Mouse (Mus musculus) monocyte, adult 5-6 weeks (primary cell): ENCODE data around the gene Serpinf1. TPM values are rescaled to one million over a fixed set of nuclear protein-coding genes. Genes with fewer than 3 reads are reported as not detected.

Experiments used
- ATAC-seq: fragments of 153-309, 156-312 bp; replicated peaks from 2 replicates; pipeline ENCODE4 v1.8.0; 2017; ENCODE audit warnings: mild to moderate bottlenecking; ENCODE audit not compliant: low TSS enrichment, insufficient number of reproducible peaks, severe bottlenecking, poor library complexity, low FRiP score
- total RNA-seq: library from RNA; stranded (forward); fragments of 200-1000, 200-491, 200-594 nt; gene quantifications from 3 replicates; pipeline ENCODE4 v1.2.3, GENCODE M21; 2017

Gene Serpinf1
- total RNA-seq, 1 experiment from 2014 or later, result not detected

DNA sequence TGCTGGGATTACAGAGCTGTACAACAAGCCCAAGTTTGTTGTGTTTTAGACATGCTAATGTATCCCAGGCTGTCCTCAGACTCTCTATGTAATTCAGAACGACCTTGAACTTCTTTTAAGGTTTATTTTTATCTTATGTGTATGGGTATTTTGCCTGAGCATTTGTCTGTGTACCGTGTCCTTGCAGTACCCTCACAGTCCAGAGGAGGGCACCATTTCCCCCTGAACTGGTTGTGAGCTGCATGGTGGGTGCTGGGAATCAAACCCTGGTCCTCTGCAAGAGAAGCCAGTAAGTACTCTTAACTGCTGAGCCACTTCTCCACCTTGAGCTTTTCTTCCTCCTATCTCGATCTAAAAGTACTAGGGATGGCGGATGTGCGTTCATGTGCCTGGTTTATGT is 11.6 kb upstream of the Serpinf1 start:
- ATAC-seq, result no peak

DNA sequence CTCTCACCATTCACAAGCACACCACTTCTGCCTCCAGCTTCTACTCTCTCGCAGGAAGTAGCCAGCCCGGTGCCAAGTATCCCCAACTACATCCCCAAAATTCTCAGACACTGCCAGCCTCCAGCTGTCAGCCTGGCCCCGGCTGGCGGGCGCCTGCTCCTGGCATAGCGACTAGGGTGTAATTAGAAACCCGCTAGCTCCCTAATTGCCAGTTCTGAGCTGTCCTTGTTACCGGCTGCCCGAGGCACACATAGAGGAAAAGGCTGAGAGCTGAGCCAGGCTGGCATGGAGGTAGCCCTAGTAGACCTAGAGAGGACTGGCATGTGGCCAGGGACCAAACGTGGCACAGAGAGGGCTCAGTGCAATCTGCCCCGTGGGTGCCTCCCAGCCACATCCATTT is 8.8 kb upstream of the Serpinf1 start:
- ATAC-seq, result no peak

DNA sequence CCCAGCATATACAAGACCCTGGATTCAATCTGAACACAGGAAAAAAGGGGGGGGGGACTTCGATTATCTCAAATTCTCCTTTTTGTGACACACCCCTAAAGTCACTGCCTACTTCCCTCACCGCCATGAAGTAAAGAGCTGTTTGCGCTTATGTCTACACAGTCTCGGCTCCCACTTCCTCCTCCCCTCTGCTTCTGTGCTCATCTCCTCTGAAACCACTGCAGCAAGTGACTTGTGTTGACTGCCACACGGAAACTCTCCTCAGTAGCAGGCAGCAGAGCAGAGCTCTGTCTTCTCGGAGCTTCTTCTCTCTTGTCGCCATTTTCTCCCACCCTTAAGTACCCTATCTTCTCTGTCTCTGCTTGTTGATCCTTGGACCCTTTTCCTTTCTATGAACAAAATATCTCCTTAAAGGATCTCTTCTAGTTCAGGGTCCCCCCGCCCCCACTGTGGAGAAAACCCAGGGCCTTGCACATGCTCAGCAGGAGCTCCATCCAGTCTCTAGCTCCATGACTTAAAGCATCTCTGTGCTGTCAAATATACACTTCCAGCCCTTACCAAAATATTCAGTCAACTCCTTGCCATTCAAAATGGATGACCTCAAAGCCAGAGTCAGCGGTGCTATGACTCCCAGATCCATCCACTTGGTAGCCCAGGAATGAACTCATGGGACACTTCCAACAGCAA is 6.7 kb upstream of the Serpinf1 start:
- ATAC-seq, result peak; percentile 96

DNA sequence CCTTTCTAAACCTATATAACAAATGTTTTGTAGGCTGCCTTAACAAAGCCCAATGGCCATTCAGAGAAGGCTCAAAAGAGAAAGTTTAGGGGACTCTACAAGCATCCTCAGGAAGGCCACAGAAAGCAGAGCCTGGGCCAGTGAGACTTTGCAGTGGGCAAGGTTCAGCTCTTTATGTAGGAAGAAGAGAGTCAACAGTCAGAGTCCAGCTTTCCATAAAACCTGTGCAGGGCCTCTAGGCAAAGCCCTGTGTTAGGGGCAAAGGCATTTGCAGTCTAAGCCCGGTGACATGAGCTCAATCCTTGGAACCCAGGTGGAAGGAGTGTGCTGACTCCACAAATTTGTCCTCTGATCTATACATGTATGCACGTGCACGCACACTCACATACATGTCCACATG is 2.0 kb upstream of the Serpinf1 start:
- no peak for ATAC-seq

DNA sequence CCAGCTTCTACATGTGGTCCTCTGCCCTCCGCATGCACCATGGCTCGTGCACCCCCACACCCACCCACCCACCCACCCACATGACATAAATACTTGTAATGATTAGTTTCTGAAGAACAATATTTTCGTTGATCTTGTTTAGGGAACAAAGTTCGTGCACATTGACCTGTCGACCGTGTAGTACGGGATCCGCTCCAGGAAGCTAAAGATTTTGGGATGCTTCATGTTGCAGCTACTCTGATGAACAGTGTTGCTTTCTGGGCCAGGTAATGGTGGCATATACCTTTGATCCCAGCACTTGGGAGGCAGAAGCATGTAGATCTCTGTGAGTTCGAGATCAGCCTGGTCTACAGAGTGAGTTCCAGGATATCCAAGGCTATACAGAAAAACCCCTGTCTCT is 1.5 kb upstream of the Serpinf1 start:
- ATAC-seq, result no peak

DNA sequence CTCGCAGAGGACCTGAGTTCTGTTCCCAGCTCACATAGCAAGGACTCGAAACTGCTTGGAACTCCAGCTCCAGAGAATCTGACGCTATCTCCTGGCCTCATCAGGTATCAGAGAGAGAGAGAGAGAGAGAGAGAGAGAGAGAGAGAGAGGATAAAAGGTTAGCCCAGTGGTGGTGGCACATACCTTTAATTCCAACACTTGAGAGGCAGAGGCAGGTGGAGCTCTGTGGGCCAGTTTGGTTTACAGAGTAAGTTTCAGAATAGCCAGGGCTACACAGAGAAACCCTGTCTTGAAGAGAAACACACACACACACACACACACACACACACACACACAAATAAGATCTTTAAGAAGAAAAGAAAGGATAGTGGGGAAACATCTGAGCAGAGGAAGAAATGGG is 590 bp upstream of the Serpinf1 start:
- ATAC-seq, result no peak

DNA sequence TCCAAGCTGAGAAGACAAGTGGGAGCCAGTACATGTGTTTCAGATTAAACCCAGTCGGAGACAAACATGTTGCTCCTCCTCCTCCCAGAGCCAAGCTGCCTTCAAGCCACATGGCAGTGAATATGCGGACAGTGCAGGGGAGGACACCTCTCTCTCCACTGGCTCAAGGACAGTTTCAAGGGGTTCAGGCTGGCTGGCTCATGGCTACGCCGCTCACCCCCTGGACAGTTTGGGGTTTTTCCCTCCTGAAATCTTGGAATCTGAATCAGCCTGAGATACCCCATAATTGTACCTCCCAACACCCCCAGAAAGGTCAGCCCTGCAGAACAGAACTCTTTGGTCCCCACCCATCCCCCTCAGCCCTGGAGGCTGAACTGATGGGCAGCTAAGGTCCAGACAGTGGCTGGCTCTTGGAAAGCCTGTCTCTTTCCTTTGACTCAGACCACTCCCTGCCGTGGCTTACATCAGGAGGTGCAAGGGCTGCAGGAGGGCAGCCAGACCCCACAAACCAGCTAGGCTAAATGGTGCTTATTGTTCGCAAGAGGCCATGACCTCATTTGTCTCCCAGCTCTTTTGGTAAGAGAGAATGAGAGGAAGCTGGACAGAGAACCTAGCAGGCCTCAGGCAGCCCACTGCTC is 1.0 kb downstream of the Serpinf1 start:
- no peak for ATAC-seq

DNA sequence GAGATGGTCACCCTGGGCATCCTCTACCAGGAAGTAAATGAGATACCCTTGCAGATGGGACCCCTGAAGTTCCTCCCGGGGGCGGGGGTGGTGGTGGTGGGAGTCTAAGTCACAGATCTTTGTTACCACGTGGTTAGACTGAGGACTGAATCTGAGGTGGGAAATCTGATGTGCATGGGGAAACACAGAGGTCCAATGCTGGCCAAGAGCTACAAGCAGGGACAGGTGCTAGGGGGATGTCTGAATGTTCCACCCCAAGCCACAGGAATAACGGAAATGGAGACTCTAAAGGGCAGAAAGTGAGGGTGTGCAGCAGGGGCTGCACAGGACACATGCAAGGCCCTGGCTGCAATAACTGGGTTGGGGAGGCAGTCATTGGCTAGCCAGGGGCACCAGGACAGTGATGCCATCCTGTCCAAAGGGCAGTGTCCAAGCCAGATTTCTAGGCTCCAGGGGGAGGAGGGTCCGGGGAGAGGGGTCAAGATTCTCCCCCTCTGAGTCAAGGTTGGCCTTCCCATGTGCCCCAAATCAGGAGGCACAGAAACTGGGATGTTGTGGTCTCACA is 1.6 kb downstream of the Serpinf1 start:
- no peak for ATAC-seq

DNA sequence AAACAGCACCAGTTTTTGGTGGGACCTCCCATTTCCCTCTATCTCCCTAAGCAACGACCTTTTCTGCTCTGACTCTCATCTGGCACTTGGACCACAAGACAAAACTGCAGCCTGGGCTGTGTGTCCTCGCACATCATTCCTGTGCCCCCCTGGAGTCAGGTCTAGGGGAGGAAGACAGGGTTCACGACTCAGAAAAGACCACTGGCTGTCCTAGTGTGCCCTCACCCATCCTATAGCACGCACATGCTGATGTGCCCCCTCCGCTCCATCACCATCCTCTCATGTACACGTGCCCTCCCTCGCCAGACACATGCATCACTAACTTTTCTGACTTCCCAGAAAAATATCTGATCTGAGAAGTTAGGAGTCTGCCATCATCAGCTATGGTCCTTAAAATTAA is 2.5 kb downstream of the Serpinf1 start:
- no peak for ATAC-seq

DNA sequence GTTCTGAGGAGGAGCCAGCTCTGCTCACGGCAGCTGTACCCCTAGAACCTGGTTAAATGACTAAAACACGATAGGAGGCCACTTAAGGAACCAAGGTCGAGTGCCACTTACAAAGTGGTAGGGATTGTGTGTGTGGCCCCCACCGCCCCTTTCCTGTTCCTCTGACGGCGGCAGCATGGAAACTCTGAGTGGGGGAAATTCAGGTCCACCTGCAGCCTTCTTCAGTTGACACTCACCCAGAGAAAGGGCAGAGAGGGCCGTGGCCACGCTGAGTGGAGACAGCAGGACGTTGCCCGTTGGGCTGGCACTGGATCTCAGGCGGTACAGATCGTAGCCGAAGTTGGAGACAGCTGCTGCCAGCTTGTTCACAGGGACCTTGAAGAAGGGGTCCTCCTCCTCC is 6.5 kb downstream of the Serpinf1 start:
- ATAC-seq, result no peak

DNA sequence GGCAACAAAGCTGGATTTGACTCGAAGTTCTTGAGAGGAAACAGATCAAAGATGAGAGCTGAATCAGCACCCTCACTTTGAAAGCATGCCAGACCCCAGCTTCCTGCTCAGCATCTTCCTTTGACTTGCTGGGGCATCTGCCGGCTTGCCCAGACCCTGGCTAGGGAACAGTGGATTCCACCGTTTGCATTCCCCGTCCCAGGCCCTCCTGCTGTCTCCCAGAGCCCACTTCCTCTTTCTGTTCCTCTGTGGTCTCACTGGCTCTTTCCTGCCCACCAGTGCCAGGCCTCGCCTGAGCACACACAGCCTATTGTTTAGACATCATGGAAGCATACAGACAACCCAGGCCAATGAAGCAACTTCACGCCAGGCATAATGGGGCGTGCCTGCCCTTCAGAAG is 7.4 kb downstream of the Serpinf1 start:
- peak; percentile 41; the same call in 1 of the 2 replicates for ATAC-seq

DNA sequence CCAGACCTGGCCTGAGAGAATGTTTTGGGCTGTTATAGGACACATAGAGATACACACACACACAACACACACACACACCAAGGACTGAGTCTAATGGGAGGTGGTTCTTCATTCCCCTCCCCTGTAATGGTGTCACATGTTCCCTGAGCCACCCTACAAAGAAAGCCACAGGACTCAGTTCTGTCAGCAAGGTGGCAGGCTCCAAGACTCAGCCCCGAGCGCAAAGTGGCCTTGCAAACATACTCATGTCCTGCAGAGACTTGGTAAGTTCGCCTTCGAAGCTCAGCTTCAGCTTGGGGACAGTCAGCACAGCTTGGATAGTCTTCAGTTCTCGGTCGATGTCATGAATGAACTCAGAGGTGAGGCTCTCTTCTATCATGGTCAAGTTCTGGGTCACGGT is 11.9 kb downstream of the Serpinf1 start:
- ATAC-seq, result no peak

DNA sequence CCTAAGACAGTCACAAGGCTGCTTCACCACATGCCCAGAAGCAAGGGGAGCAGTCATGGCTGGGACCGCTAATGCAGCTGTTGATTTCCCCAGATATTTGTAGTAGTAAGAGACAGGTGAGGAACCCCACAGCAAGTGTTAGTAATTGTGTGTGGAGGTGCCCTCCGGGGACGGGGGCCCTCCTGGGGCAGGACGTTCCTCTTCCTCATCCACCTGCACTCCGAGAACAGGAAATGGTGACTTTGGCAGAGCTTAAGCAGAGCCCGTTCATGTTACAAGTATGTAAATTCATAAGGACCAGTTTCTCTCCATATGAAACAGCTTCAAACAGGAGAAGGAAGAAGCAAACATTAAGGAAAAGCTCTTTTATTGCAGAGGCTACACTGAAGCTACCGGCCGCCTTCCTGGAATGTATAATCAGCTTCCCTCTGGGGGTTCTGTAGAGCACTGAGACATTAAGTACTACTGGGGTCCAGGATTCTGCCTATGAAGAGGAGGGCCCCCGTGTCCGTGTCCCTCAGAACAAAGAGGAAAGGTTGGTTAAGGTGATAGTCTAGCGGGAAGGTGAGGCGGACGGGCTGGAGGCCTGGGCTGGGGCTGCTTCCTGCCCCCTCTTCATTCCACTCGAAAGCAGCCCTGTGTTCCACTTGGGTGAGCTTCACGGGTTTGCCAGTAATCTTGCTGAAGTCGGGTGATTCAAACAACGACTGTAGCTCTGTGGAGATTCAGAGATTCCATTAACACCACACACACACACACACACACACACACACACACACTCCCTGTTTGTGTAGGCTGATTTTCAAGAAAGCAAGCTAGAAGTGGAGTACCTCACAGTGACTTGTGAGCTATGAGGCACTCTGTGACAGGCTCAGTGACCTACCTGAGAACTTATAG is 12.6 kb downstream of the Serpinf1 start:
- no peak for ATAC-seq

DNA sequence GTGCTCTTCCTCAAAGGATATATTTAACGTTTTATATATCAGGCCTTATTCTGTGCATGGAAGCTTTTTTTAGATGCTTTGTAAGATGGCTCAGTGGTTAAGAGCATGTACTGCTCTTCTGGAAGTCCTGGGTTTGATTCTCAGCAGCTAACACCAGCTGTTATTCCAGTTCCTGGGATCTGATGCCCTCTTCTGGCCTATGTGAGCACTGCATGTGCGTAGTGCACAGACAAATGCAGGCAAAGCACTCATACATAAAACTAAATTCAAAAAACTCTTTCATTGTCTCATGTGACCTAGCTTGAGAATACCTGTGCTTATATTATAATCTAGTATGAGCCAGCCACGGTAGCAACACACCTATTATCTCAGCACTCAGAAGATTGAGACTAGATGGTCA is 15.6 kb downstream of the Serpinf1 start:
- ATAC-seq, result peak; percentile 48; the same call in 1 of the 2 replicates

DNA sequence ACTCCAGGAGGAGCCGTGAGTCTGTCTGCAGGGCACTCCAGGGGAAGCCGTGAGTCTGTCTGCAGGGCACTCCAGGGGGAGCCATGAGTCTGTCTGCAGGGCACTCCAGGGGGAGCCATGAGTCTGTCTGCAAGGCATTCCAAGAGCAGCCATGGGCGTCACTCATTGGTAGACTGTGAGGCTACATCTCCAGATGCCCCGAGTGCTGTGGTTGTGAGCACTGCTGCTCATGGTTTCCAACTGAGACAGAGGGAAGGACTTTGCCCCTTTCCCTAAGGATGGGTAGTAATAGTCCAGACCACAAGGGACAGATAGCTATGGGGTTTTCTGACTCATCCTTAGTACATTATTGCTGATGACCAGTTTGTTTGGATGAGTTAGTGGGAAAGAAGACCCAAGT is 16.4 kb downstream of the Serpinf1 start:
- ATAC-seq, result no peak

DNA sequence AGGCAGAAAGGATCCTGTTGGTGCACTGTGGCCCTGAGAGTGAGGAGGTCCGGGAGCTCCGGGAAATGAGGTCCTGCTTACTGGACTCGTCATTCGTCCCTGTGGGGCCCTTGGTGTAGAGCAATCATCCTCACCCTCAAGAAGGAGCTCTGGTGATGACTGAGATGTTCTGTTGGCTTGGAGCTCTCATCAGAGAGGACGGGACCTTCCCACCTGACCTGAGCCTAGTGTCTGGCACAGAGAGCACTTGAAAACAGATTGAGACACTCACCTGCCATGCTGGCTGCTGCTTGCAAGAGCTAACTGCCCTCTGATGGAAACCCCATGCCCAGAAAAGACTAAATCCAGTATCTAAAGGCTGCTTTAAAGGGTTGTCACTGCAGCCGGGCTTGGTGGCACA is 17.7 kb downstream of the Serpinf1 start:
- ATAC-seq, result no peak

DNA sequence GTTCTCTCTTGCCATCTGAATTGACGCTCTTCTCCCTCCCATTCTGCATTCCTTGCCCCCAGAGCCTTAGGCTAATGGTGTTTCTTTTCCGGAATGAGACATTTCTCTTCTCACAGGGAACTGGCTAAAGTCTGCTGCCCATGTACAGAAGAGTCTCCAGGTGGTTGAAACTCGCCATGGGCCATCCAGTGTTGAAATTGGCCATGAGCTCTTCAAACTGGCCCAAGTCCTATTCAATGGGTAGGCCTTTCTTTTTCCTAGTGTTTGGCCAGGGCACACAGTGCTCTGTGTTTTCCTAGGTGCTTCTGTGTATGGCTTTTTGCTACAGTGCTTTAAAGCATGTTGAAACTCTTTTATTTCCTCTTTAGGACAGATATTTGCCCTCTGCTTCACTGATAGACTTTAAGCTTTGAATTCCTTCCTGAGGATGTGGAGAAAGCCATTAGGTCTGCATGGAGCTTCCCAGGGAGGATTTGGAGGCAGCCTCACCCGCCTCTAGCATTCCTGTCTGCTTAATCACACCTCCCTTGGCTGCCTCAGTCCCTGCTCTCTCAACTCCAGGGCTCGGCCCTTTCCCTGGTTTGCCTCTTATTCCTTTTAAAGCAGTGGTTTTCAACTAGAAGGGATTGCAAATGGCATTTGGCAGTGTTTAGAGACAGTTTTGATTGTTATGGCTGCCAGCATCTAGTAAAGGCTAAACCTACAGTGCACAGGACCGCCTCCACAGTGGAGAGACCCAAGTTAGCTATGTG is 19.0 kb downstream of the Serpinf1 start:
- no peak for ATAC-seq

DNA sequence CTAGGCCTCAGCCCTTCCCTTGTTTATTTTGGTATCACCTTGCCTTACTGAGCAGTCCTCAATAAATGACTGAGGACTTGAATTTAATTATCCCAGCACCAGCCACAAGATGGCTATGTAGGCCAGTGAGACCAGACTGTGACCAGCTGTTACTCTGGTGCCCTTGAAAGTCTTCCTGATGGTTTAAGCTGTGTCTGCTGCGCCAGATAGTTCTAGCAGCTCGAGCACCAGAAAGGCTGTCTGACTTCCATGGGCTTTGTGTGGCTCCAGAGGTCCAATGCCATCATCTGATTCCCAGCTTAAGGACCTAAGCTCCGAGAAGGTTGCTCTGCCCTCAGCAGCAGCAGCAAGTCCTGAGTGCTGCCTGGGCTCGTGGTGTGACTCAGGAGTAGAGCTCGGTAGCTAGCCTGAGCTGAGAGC is 20.2 kb downstream of the Serpinf1 start:
- ATAC-seq, result no peak

DNA sequence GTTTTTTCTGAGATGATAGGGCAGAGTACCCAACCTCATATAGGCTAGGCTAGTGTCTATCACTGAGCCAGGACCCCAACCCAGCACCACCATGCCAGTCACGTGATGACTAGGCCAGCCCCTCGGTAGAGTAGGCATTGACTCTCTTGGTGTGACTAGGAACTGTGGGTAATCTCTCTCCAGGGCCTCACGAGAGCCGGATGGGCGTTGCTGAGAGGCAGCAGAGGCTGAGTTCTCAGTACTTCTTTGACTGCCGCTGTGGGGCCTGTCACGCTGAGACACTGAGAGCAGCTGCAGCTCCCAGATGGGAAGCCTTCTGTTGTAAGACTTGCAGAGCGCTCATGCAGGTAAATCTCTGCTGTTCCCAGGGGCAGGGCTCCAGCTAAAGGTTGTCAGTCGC is 22.4 kb downstream of the Serpinf1 start:
- no peak for ATAC-seq
